Mouse (Mus musculus): ENCODE data around the gene Crb2.

Crb2 gene

GRCm38 (mm10) chr2:37802610-37803212 lies 26.7 kb downstream of the Crb2 start:
- peak; percentile 63 for DNase-seq (ENCODE audit: low spot score)

GRCm38 (mm10) chr2:37811682-37812081 lies 35.6 kb downstream of the Crb2 start:
- DNase-seq (ENCODE audit: low spot score): no peak

DNA sequence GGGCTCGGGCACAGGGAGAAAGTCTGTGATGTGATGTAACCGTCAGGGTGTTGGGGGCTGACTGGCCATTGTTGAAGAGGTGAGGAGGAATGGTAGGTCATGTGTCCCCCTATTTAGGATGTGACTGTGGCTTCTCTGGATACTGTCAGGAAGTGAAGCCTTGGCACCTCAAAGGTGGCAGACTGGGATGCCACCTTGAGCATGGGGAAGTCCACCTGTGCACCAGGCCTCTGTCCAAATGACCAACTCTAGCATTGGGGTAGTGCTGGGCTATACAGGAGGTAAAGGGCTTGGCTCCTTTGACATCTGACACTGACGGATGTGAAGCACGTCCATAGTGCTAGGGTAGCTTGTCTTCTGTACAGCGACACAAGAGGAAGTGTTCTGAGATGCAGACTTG lies 36.4 kb downstream of the Crb2 start:
- DNase-seq (ENCODE audit: low spot score): no peak

GRCm38 (mm10) chr2:37814820-37815361 lies 38.8 kb downstream of the Crb2 start:
- no peak for DNase-seq (ENCODE audit: low spot score)

GRCm38 (mm10) chr2:37815676-37816075 lies 39.6 kb downstream of the Crb2 start:
- DNase-seq (ENCODE audit: low spot score): peak; percentile 57

GRCm38 (mm10) chr2:37818761-37819525 lies 42.9 kb downstream of the Crb2 start:
- no peak for DNase-seq (ENCODE audit: low spot score)

- DNase-seq (ENCODE audit: low spot score): no peak
Measured at GRCm38 (mm10) chr2:37819526-37820152, 43.6 kb downstream of the Crb2 start.

DNA sequence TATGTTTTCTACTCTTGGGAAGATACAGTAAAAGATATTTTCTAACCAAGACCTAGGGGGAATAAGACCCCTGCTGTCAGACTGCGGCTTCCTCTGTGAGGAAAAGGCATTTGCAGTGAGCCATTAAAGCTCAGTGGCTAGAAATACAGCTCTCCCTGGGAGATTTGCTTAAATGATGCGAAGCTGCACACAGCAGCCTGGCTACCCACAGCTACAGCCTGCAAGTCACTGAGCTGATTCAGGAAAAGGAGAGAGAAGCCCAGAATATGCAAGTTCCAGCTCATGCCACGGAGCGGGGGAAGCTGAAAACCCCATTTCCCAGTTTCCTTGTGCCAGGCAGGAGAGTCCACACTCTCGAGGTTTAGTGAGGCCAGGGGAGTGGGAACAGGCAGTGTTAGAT lies 46.1 kb downstream of the Crb2 start:
- DNase-seq (ENCODE audit: low spot score): no peak

DNA sequence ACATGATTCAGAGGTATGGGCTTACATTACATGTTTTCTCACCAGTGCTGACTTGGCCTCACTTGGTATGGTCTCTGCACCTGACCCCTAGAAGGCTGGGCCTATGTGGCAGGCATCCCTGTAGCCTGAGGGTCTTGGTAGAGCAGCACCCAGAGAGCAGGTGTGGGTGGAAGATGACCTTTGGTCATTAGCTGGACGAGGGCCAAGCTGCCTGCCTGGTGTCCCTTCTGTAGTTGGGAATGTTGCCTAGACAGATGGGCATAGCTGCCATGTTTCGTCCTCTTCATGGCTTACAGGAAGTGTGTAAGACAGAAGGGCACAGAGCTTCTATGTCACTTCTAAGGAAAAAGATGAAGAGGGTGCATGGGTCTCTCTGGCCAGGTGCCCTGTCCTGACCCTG lies 47.8 kb downstream of the Crb2 start:
- no peak for DNase-seq (ENCODE audit: low spot score)

DNA sequence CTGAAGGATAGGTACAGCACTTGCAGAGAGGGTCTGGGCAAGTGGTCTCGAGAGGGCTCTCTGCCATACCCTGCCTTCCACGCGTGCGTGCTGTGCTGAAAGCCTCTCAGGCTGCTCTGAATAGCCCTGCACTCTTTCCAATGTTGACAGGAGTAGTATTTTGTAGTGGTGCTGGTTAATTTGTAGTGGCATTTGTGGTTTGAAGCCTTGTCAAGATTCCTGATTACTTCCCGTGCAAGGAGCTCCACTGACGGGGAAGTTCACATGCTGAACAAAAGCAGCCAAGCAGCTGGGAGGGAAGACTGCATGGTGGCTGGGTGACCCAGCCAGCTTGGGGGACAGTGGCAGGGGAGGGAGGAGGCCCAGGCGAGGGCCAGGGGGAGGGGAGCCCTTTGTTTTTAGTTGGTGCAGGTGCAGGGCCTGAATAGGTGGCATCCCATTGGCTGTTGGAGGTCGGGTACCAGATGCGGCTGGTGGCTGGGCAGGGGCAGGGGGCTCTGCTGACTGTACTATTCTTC lies 53.8 kb downstream of the Crb2 start:
- DNase-seq (ENCODE audit: low spot score): no peak

- no peak for DNase-seq (ENCODE audit: low spot score)
Measured at GRCm38 (mm10) chr2:37832253-37832652, 56.2 kb downstream of the Crb2 start.

- no peak for DNase-seq (ENCODE audit: low spot score)
Measured at GRCm38 (mm10) chr2:37836926-37837325, 60.9 kb downstream of the Crb2 start.

DNA sequence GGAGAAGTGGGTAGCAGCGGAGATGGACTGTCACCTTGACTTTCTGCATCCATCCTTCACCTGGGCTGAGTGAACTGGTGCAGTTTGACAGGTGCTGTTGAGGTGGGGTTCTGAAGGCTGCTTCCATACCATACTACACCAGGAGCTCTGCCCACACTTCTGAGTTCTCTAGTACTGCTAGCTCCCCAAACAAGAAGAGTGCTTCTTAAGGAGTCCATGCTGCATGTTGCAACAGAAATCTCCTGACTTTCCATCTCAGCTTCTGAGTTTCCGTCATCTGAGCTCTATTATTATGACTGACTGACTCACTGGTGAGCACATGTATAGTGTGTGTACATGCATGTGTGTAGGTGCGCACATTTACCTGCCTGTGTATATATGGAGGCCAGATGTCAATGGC lies 61.5 kb downstream of the Crb2 start:
- DNase-seq (ENCODE audit: low spot score): no peak

GRCm38 (mm10) chr2:37838202-37838984 lies 62.3 kb downstream of the Crb2 start:
- DNase-seq (ENCODE audit: low spot score): no peak

DNA sequence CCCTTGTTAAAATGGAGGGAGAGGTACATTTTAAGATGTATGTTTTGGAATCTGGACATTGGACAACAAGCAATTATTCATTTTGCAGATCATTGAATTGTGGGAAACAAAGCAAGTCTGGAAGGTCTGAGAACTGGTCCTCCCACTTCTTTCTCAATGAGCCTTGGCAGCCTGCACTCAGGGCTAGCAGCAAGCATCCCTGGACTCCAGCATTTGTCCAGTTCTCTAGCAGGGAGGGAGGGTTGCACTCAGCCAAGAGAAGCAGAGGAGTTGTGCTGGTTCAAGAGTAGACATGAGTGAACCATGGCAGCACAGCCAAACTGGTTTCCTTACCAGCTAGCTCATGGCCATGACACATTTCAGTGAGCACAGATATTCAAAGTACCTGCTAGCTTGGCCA lies 63.9 kb downstream of the Crb2 start:
- DNase-seq (ENCODE audit: low spot score): no peak

- no peak for DNase-seq (ENCODE audit: low spot score)
Measured at GRCm38 (mm10) chr2:37842151-37842569, 66.1 kb downstream of the Crb2 start.

DNA sequence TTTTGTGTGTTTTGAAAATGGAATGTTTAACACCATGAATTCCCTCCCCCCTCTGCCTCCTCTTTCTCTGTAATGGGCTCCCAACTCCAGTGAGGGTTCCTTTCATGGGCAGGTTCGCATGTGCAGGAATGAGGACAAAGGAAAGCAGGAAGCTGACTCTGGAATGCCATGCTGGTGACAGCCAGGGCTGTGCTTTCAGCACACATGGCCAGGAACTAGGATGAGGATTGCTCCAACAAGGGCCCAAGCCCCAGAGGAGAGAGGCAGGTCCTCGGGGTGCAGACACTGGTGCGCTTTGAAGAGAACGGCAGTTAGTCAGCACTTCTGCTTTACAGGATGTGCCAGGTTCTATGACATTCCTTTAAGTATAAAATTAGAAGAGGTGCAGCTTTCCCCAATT lies 66.7 kb downstream of the Crb2 start:
- no peak for DNase-seq (ENCODE audit: low spot score)

All from left cerebral cortex, adult 11 months (tissue).